Mouse (Mus musculus): Measurements from ENCODE around the gene Fkbpl.

GRCm38 (mm10) chr17:34626062-34626772, 18.3 kb upstream of the Fkbpl start:
- TF ChIP-seq CTCF (IDR thresholded peaks at IDR 0.05; ENCODE audit: control insufficient read depth, insufficient read depth, insufficient read length) (no peak), MAX (IDR thresholded peaks at IDR 0.05) (no peak), MYOD1 (IDR thresholded peaks at IDR 0.05; ENCODE audit: control insufficient read depth, insufficient read length, low read depth) (no peak), USF1 (IDR thresholded peaks at IDR 0.05; ENCODE audit: low read depth) (no peak)

Measured in C2C12 (cell line).